Mouse (Mus musculus) Patski (cell line): ENCODE results near the gene Cd70. TPM values are rescaled to one million over a fixed set of nuclear protein-coding genes. Genes with fewer than 3 reads are reported as not detected.

Source experiments
- ATAC-seq: fragments of 100-300 bp; one replicate; pipeline ENCODE4 v1.8.0; 2021
- CTCF ChIA-PET: fragments of 350-600 bp; sonication (Branson Sonifier 250); formaldehyde crosslinking; loops from one replicate; lab custom pipeline; 2022; ENCODE audit warnings: inconsistent platforms; lab: Charles Lee
- POLR2A ChIA-PET: fragments of 350-600 bp; sonication (Branson Sonifier 250); formaldehyde crosslinking; loops from one replicate; lab custom pipeline; 2022; ENCODE audit warnings: antibody characterized with exemption, inconsistent platforms; lab: Charles Lee
- DNase-seq: peaks from one replicate; pipeline ENCODE4 v3.0.0-alpha.2; 2011; ENCODE audit warnings: low read depth, low spot score
- H3K27me3 ChIP-seq: fragments of 371-371 bp; one replicate; pipeline ENCODE4 v1.5.1; 2021
- CTCF ChIP-seq: fragments of 100-300 bp; IDR thresholded peaks from one replicate; pipeline ENCODE4 v1.5.1; 2021
- in situ Hi-C: fragments of 300-500 bp; cut with MboI; formaldehyde crosslinking; loops from 3 replicates; pipeline ENCODE4 v1.11.1; 2018; ENCODE audit warnings: low pct_unique_long_range_greater_than_20kb, mixed read lengths
- polyA plus RNA-seq: library from polyadenylated mRNA; unstranded; gene quantifications from one replicate; pipeline ENCODE4 v1.2.3, GENCODE M21; 2021

Gene Cd70
- polyA plus RNA-seq: not detected

GRCm38 (mm10) chr17:57148994-57149803 is at the start of gene Cd70:
Cd70 (minus strand) TSS chr17:57149777.
- ATAC-seq (no peak), DNase-seq (no peak)
- ChIA-PET CTCF (no interaction called here), POLR2A (no interaction called here)
- TF ChIP-seq CTCF: no peak
- peaks cover 44% of the 10 kb centered on the region for H3K27me3 ChIP-seq
- in situ Hi-C loops: no loop called here

GRCm38 (mm10) chr17:57198252-57198651 is 48.7 kb upstream of the Cd70 start:
- ATAC-seq (no peak), DNase-seq (no peak)
- no peak for TF ChIP-seq CTCF
- H3K27me3 ChIP-seq: no peaks in the 10 kb centered on the region
- POLR2A ChIA-PET: no interaction called here
- CTCF ChIA-PET: no interaction called here
- in situ Hi-C loops: no loop called here

- ChIA-PET POLR2A (no interaction called here), CTCF (interaction anchor here (1.5 kb wide), 1 partner anchor 9 kb away, joined by 3 read pairs; no protein-coding TSS in a partner anchor)
Observed at GRCm38 (mm10) chr17:57195326-57196010, 45.9 kb upstream of the Cd70 start.

GRCm38 (mm10) chr17:57194771-57195170 is 45.2 kb upstream of the Cd70 start:
- no peak for TF ChIP-seq CTCF
- in situ Hi-C loops: no loop called here
- peaks cover 8% of the 10 kb centered on the region for H3K27me3 ChIP-seq
- DNase-seq (no peak), ATAC-seq (no peak)
- ChIA-PET POLR2A (no interaction called here), CTCF (interaction anchor here (1.5 kb wide), 1 partner anchor 8 kb away, joined by 3 read pairs; no protein-coding TSS in a partner anchor)

More at GRCm38 (mm10) chr17:57195326-57196010, 45.9 kb upstream of the Cd70 start:
- H3K27me3 ChIP-seq: peaks cover 1% of the 10 kb centered on the region
- in situ Hi-C loops: no loop called here
- ATAC-seq (no peak), DNase-seq (no peak)
- TF ChIP-seq CTCF: no peak

- in situ Hi-C loops: no loop called here
- ATAC-seq (no peak), DNase-seq (no peak)
- no peak for TF ChIP-seq CTCF
- ChIA-PET POLR2A (no interaction called here), CTCF (no interaction called here)
- peaks cover 8% of the 10 kb centered on the region for H3K27me3 ChIP-seq
Observed at GRCm38 (mm10) chr17:57194041-57194507, 44.5 kb upstream of the Cd70 start, which contains the start of gene Tnfsf14. Tnfsf14 (minus strand) TSS chr17:57194177.

- H3K27me3 ChIP-seq: peaks cover 24% of the 10 kb centered on the region
- DNase-seq (no peak), ATAC-seq (no peak)
- CTCF ChIA-PET: interaction anchor here (1.0 kb wide), 1 partner anchor 31 kb away, joined by 3 read pairs; no protein-coding TSS in a partner anchor
- TF ChIP-seq CTCF: no peak
- in situ Hi-C loops: no loop called here
- POLR2A ChIA-PET: no interaction called here
Observed at GRCm38 (mm10) chr17:57188510-57189192, 39.1 kb upstream of the Cd70 start.

GRCm38 (mm10) chr17:57185641-57186040 is 36.1 kb upstream of the Cd70 start:
- ChIA-PET CTCF (interaction anchor here (1.2 to 1.3 kb wide), 2 partner anchors 19 to 26 kb away, joined by 3 read pairs; no protein-coding TSS in a partner anchor), POLR2A (no interaction called here)
- ATAC-seq: no peak
- H3K27me3 ChIP-seq: peaks cover 30% of the 10 kb centered on the region
- in situ Hi-C loops: no loop called here
- DNase-seq: no peak
- TF ChIP-seq CTCF: no peak

- ChIA-PET POLR2A (no interaction called here), CTCF (no interaction called here)
- no peak for TF ChIP-seq CTCF
- DNase-seq: no peak
- ATAC-seq: no peak
- in situ Hi-C loops: no loop called here
- H3K27me3 ChIP-seq: peaks cover 21% of the 10 kb centered on the region
Observed at GRCm38 (mm10) chr17:57182871-57183270, 33.3 kb upstream of the Cd70 start.

- CTCF ChIA-PET: no interaction called here
- peaks cover 18% of the 10 kb centered on the region for H3K27me3 ChIP-seq
- in situ Hi-C loops: no loop called here
- DNase-seq: no peak
- POLR2A ChIA-PET: no interaction called here
- peak; percentile 81 for TF ChIP-seq CTCF
- no peak for ATAC-seq
Observed at GRCm38 (mm10) chr17:57180363-57180762, 30.8 kb upstream of the Cd70 start.

GRCm38 (mm10) chr17:57173351-57173750 is 23.8 kb upstream of the Cd70 start:
- TF ChIP-seq CTCF: no peak
- ChIA-PET CTCF (no interaction called here), POLR2A (no interaction called here)
- H3K27me3 ChIP-seq: peaks cover 3% of the 10 kb centered on the region
- in situ Hi-C loops: no loop called here
- no peak for DNase-seq
- no peak for ATAC-seq
